Mouse (Mus musculus): Measurements from ENCODE around the gene Rusc2.

Gene Rusc2

GRCm38 (mm10) chr4:43447251-43447650 lies 65.5 kb downstream of the Rusc2 start:
- no peak for DNase-seq

- no peak for DNase-seq
These were observed 66.8 kb downstream of the Rusc2 start for GRCm38 (mm10) chr4:43448554-43448953.

GRCm38 (mm10) chr4:43452315-43452714 lies 70.5 kb downstream of the Rusc2 start:
- DNase-seq: no peak

GRCm38 (mm10) chr4:43453413-43453812 lies 71.6 kb downstream of the Rusc2 start:
- peak; percentile 51 to 53 for DNase-seq

GRCm38 (mm10) chr4:43454041-43454836 lies 72.5 kb downstream of the Rusc2 start, which contains the start of gene Cd72:
Gene Cd72, minus strand, starts transcription at chr4:43454628.
- peak; percentile 77 to 78 for DNase-seq

GRCm38 (mm10) chr4:43456470-43456869 lies 74.7 kb downstream of the Rusc2 start:
- DNase-seq: peak; percentile 71 to 76

GRCm38 (mm10) chr4:43457124-43457523 lies 75.3 kb downstream of the Rusc2 start:
- peak; percentile 58 to 67 for DNase-seq

GRCm38 (mm10) chr4:43463102-43463501 lies 81.3 kb downstream of the Rusc2 start:
- no peak for DNase-seq

GRCm38 (mm10) chr4:43465935-43466334 lies 84.2 kb downstream of the Rusc2 start:
- DNase-seq: peak in 1 of 2 experiments; percentile 36

- DNase-seq: peak; percentile 49 to 52
These were observed 85.1 kb downstream of the Rusc2 start for GRCm38 (mm10) chr4:43466872-43467271.

GRCm38 (mm10) chr4:43470301-43470700 lies 88.5 kb downstream of the Rusc2 start:
- peak in 1 of 2 experiments; percentile 37 for DNase-seq

GRCm38 (mm10) chr4:43473636-43474035 lies 91.9 kb downstream of the Rusc2 start:
- peak; percentile 38 to 39 for DNase-seq

- peak; percentile 53 to 60 for DNase-seq
These were observed 94.8 kb downstream of the Rusc2 start for GRCm38 (mm10) chr4:43476604-43477003.

Measured in B cell, adult 2 months (primary cell).